Mouse (Mus musculus): ENCODE results near the gene Zfp937. TPM values are rescaled to one million over a fixed set of nuclear protein-coding genes. Genes with fewer than 3 reads are reported as not detected.
"Not testable (repeated sequence)": the region's sequence is repeated elsewhere in the genome, so short reads cannot be mapped to it uniquely, and the experiment has no call there.

Gene Zfp937
- 10 to 100 TPM in 2 of 4 experiments, 1 to 10 TPM in 2; 9.8 to 12.7 (median 10.9) TPM for total RNA-seq (2022)

GRCm38 (mm10) chr2:150217600-150218362, at the start of gene Zfp937:
TSS of gene Zfp937 (plus strand) at chr2:150218073.
- DNase-seq (ENCODE audit: low spot score in 2 of 2) = peak; percentile 54 to 89

GRCm38 (mm10) chr2:150173833-150174232, 44.0 kb upstream of the Zfp937 start:
- no peak for DNase-seq (ENCODE audit: low spot score in 2 of 2)

- DNase-seq (ENCODE audit: low spot score in 2 of 2) = not testable (repeated sequence)
Observed at GRCm38 (mm10) chr2:150179579-150179978, 38.3 kb upstream of the Zfp937 start, which contains the start of gene Gm10770. TSS of gene Gm10770 (minus strand) at chr2:150179679.

- DNase-seq (ENCODE audit: low spot score in 2 of 2) = not testable (repeated sequence)
Observed at GRCm38 (mm10) chr2:150181046-150181445, 36.8 kb upstream of the Zfp937 start.

- not testable (repeated sequence) for DNase-seq (ENCODE audit: low spot score in 2 of 2)
Observed at GRCm38 (mm10) chr2:150181570-150181999, 36.3 kb upstream of the Zfp937 start, which contains the start of gene Gm14139. TSS of gene Gm14139 (plus strand) at chr2:150181755.

GRCm38 (mm10) chr2:150218363-150218725, 471 bp downstream of the Zfp937 start:
- DNase-seq (ENCODE audit: low spot score in 2 of 2) = not testable (repeated sequence)

GRCm38 (mm10) chr2:150223263-150223662, 5.4 kb downstream of the Zfp937 start:
- DNase-seq (ENCODE audit: low spot score in 2 of 2) = not testable (repeated sequence)

- no peak for DNase-seq (ENCODE audit: low spot score in 2 of 2)
Observed at GRCm38 (mm10) chr2:150243211-150243610, 25.3 kb downstream of the Zfp937 start.

GRCm38 (mm10) chr2:150255491-150255890, 37.6 kb downstream of the Zfp937 start, which contains the start of gene Gm21994:
TSS of gene Gm21994 (minus strand) at chr2:150255591.
- DNase-seq (ENCODE audit: low spot score in 2 of 2) = not testable (repeated sequence)

GRCm38 (mm10) chr2:150256861-150257260, 39.0 kb downstream of the Zfp937 start:
- DNase-seq (ENCODE audit: low spot score in 2 of 2) = not testable (repeated sequence)

- DNase-seq (ENCODE audit: low spot score in 2 of 2) = not testable (repeated sequence)
Observed at GRCm38 (mm10) chr2:150257291-150257690, 39.4 kb downstream of the Zfp937 start, which contains the start of gene Gm14124. TSS of gene Gm14124 (plus strand) at chr2:150257517.

Other genes starting within 250 kb of the Zfp937 start
- 10 to 100 TPM; 10.2 to 12.0 (median 11.0) TPM for gene Zfp120, start 81.4 kb upstream of the Zfp937 start, total RNA-seq (2022)
- gene Gm10770, start 38.4 kb upstream of the Zfp937 start, total RNA-seq (2022) = not detected
- under 1 TPM in 1 of 4 experiments, not detected in 3; 0.23 TPM for gene Gm14139, start 36.3 kb upstream of the Zfp937 start, total RNA-seq (2022)
- gene Gm21994, start 37.5 kb downstream of the Zfp937 start, total RNA-seq (2022) = 1 to 10 TPM; 6.3 to 8.1 (median 7.0) TPM
- under 1 TPM; 0.15 to 0.33 (median 0.23) TPM for gene Gm14124, start 39.4 kb downstream of the Zfp937 start, total RNA-seq (2022)
- 1 to 10 TPM in 3 of 4 experiments, not detected in 1; 2.0 to 6.2 (median 3.9) TPM for gene Gm10130, start 105.6 kb downstream of the Zfp937 start, total RNA-seq (2022)
- gene 3300002I08Rik, start 144.7 kb downstream of the Zfp937 start, total RNA-seq (2022) = 10 to 100 TPM in 2 of 4 experiments, 1 to 10 TPM in 2; 9.2 to 10.9 (median 9.7) TPM
- 10 to 100 TPM in 1 of 4 experiments, 1 to 10 TPM in 3; 7.6 to 10.3 (median 8.5) TPM for gene Zfp442, start 233.4 kb downstream of the Zfp937 start, total RNA-seq (2022)

All from left cerebral cortex, adult 8-10 months (tissue).